Mouse (Mus musculus): ENCODE measurements around the gene Lhx1. TPM values are rescaled to one million over a fixed set of nuclear protein-coding genes. Genes with fewer than 3 reads are reported as not detected.

The Lhx1 gene
- polyA plus RNA-seq, 1 experiment from 2014 or later: not detected

- H3K9me3 ChIP-seq: no peaks in the 10 kb centered on the region
- ATAC-seq (ENCODE audit: extremely low read depth, insufficient number of reproducible peaks, low FRiP score, low TSS enrichment): no peak
- H3K27ac ChIP-seq (replicated peaks): no peak overlapping the region
- H3K4me1 ChIP-seq: peaks cover 9% of the 10 kb centered on the region
- H3K4me2 ChIP-seq: no peak overlapping the region
- no peak overlapping the region for H3K9ac ChIP-seq
- 88% methylated on average over 4 of the region's 4 CpGs for WGBS
- no peaks in the 10 kb centered on the region for H3K27me3 ChIP-seq (replicated peaks)
- H3K4me3 ChIP-seq: no peak overlapping the region
- H3K36me3 ChIP-seq: peaks cover 15% of the 10 kb centered on the region
These were observed 49.3 kb downstream of the Lhx1 start for GRCm38 (mm10) chr11:84475991-84476390.

- Histone ChIP-seq H3K36me3 (peaks cover 29% of the 10 kb centered on the region), H3K27ac (replicated peaks) (no peak overlapping the region), H3K9ac (no peak overlapping the region), H3K9me3 (no peaks in the 10 kb centered on the region), H3K4me1 (no peaks in the 10 kb centered on the region), H3K27me3 (replicated peaks) (no peaks in the 10 kb centered on the region), H3K4me3 (no peak overlapping the region), H3K4me2 (no peak overlapping the region)
- no peak for ATAC-seq (ENCODE audit: extremely low read depth, insufficient number of reproducible peaks, low FRiP score, low TSS enrichment)
- WGBS: 52% methylated on average over 4 of the region's 4 CpGs
These were observed 52.2 kb downstream of the Lhx1 start for GRCm38 (mm10) chr11:84473093-84473667.

Other genes starting within 250 kb of the Lhx1 start
- gene Aatf, start 12.0 kb downstream of the Lhx1 start, polyA plus RNA-seq (2015; fragmentation: Nextera tagmentation; extraction: Ambion mirVana): 28.2 and 29.8 TPM in 2 replicates

Measured in heart, embryonic 13.5 days (tissue).